8 mouse cellular contexts compared by ENCODE assay signal in the genomic region with DNA sequence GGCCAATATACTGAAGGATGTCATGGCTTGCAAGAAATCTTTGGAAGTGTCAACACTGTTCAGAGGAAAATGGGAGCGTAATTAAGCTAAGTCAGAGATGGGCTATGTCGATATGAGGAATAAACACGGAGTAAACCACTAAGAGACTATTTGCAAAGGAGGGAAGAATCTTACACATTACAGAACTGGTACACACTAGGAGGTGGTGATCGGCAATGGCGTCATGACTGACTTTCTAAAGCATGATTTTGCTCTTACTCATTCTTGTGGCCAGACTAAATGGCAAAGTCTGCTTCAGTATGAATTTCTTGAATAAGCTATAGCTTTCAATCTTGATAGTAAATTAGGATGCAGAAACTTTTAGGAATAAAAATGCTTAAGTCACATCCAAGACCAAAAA. TPM values are rescaled to one million over a fixed set of nuclear protein-coding genes. Genes with fewer than 3 reads are reported as not detected.
A peak's percentile ranks its signal among the peaks of the same experiment; 100 is the strongest.
DNase-seq lines count a peak whose midpoint lies in the region; ATAC-seq and TF ChIP-seq lines count a peak whose summit lies in the region.

No protein-coding gene starts in this region.

- no peaks in the 10 kb centered on the region for H3K36me3 ChIP-seq in hindbrain, embryonic 12.5 days
- H3K36me3 ChIP-seq in hindbrain, embryonic 11.5 days (ENCODE audit: control insufficient read depth, insufficient read depth, low read length) = no peaks in the 10 kb centered on the region
- no peaks in the 10 kb centered on the region for H3K36me3 ChIP-seq in ES-E14 (ENCODE audit: control insufficient read depth, insufficient read depth, low read length, poor library complexity, severe bottlenecking)
- no peaks in the 10 kb centered on the region for H3K36me3 ChIP-seq in forebrain, embryonic 15.5 days
- no peaks in the 10 kb centered on the region for H3K36me3 ChIP-seq in midbrain, embryonic 12.5 days

- no peak for DNase-seq in hindbrain, embryonic 11.5 days (ENCODE audit: low spot score)
- no peak for DNase-seq in ES-E14 (ENCODE audit: low read depth, low spot score)
- DNase-seq in testis, postnatal 14 days (ENCODE audit: low spot score) = no peak
- DNase-seq in layer of hippocampus, adult 18-20 months (ENCODE audit: low spot score in 2 of 2) = no peak
- DNase-seq in urinary bladder, postnatal 25 days (ENCODE audit: low spot score) = no peak

- in situ Hi-C loops in ES-E14 (cut with MboI; ENCODE audit: low sequenced_read_pairs in 2 of 2, unreplicated experiment in 2 of 2) = no loop called here

- no peak overlapping the region for H3K4me3 ChIP-seq in hindbrain, embryonic 12.5 days
- H3K4me3 ChIP-seq in hindbrain, embryonic 11.5 days (ENCODE audit: low read depth, low read length) = no peak overlapping the region
- H3K4me3 ChIP-seq in ES-E14 (ENCODE audit: insufficient read depth in 1 of 2, low read depth in 1 of 2, low read length in 2 of 2, poor library complexity in 1 of 2, severe bottlenecking in 1 of 2) = peak overlapping the region; percentile 15 to 95; a peak in 3 of 4 replicates
- peak overlapping the region; percentile 82; the same call in 1 of the 2 replicates for H3K4me3 ChIP-seq in forebrain, embryonic 15.5 days
- no peak overlapping the region for H3K4me3 ChIP-seq in midbrain, embryonic 12.5 days

- no peak overlapping the region for H3K27ac ChIP-seq in hindbrain, embryonic 12.5 days
- H3K27ac ChIP-seq in hindbrain, embryonic 11.5 days (ENCODE audit: low read depth, low read length) = no peak overlapping the region
- no peak overlapping the region for H3K27ac ChIP-seq in ES-E14 (ENCODE audit: insufficient read depth, low read depth, low read length, poor library complexity, severe bottlenecking)
- H3K27ac ChIP-seq in forebrain, embryonic 15.5 days (replicated peaks) = no peak overlapping the region
- H3K27ac ChIP-seq in midbrain, embryonic 12.5 days (replicated peaks) = no peak overlapping the region

- H3K4me1 ChIP-seq in hindbrain, embryonic 12.5 days = peaks cover 3% of the 10 kb centered on the region; the same call in 1 of the 2 replicates
- no peaks in the 10 kb centered on the region for H3K4me1 ChIP-seq in hindbrain, embryonic 11.5 days (replicated peaks; ENCODE audit: control insufficient read depth, insufficient read depth, low read length)
- no peaks in the 10 kb centered on the region for H3K4me1 ChIP-seq in ES-E14 (ENCODE audit: control insufficient read depth in 2 of 2, insufficient read depth in 2 of 2, low read length in 2 of 2, poor library complexity in 1 of 2)
- peaks cover 12% of the 10 kb centered on the region for H3K4me1 ChIP-seq in forebrain, embryonic 15.5 days
- peaks cover 4% of the 10 kb centered on the region for H3K4me1 ChIP-seq in midbrain, embryonic 12.5 days

- ATAC-seq in hindbrain, embryonic 12.5 days (ENCODE audit: low FRiP score) = no peak
- no peak for ATAC-seq in hindbrain, embryonic 11.5 days (ENCODE audit: low FRiP score)
- ATAC-seq in forebrain, embryonic 15.5 days (replicated peaks) = no peak
- no peak for ATAC-seq in midbrain, embryonic 12.5 days (ENCODE audit: low FRiP score, low read depth)

- no peaks in the 10 kb centered on the region for H3K27me3 ChIP-seq in hindbrain, embryonic 12.5 days
- no peaks in the 10 kb centered on the region for H3K27me3 ChIP-seq in hindbrain, embryonic 11.5 days (ENCODE audit: control insufficient read depth, insufficient read depth, low read length)
- H3K27me3 ChIP-seq in forebrain, embryonic 15.5 days = no peaks in the 10 kb centered on the region
- H3K27me3 ChIP-seq in midbrain, embryonic 12.5 days = no peaks in the 10 kb centered on the region

- H3K4me2 ChIP-seq in hindbrain, embryonic 12.5 days (replicated peaks) = peak overlapping the region; percentile 78
- no peak overlapping the region for H3K4me2 ChIP-seq in hindbrain, embryonic 11.5 days (replicated peaks; ENCODE audit: low read depth, low read length)
- H3K4me2 ChIP-seq in forebrain, embryonic 15.5 days (replicated peaks) = peak overlapping the region; percentile 59; the same call in 1 of the 2 replicates
- H3K4me2 ChIP-seq in midbrain, embryonic 12.5 days (replicated peaks) = peak overlapping the region; percentile 13; the same call in 1 of the 2 replicates

- no peaks in the 10 kb centered on the region for H3K9me3 ChIP-seq in hindbrain, embryonic 12.5 days (replicated peaks)
- no peaks in the 10 kb centered on the region for H3K9me3 ChIP-seq in hindbrain, embryonic 11.5 days (ENCODE audit: control insufficient read depth, low read length)
- H3K9me3 ChIP-seq in ES-E14 (ENCODE audit: control insufficient read depth, insufficient read depth, low read depth, low read length) = no peaks in the 10 kb centered on the region
- no peaks in the 10 kb centered on the region for H3K9me3 ChIP-seq in forebrain, embryonic 15.5 days
- no peaks in the 10 kb centered on the region for H3K9me3 ChIP-seq in midbrain, embryonic 12.5 days

- WGBS in hindbrain, embryonic 12.5 days = 83% methylated on average over 5 of the region's 5 CpGs
- 85% methylated on average over 5 of the region's 5 CpGs for WGBS in hindbrain, embryonic 11.5 days
- WGBS in forebrain, embryonic 15.5 days = 78% methylated on average over 5 of the region's 5 CpGs
- WGBS in midbrain, embryonic 12.5 days = 76% methylated on average over 5 of the region's 5 CpGs

- no peak overlapping the region for H3K9ac ChIP-seq in hindbrain, embryonic 12.5 days
- H3K9ac ChIP-seq in hindbrain, embryonic 11.5 days (ENCODE audit: low read depth, low read length) = no peak overlapping the region
- H3K9ac ChIP-seq in ES-E14 (ENCODE audit: insufficient read depth, low read depth, low read length, poor library complexity, severe bottlenecking) = no peak overlapping the region
- H3K9ac ChIP-seq in forebrain, embryonic 15.5 days (replicated peaks) = no peak overlapping the region
- no peak overlapping the region for H3K9ac ChIP-seq in midbrain, embryonic 12.5 days (replicated peaks)

TF ChIP-seq in ES-E14, 5 proteins besides CTCF, POLR2A, EP300 and RAD21:
- TF ChIP-seq MAFK (IDR thresholded peaks at IDR 0.05; ENCODE audit: insufficient read depth, low read depth, low read length) (no peak), HCFC1 (IDR thresholded peaks at IDR 0.05; ENCODE audit: borderline replicate concordance, insufficient read depth, low read length) (no peak), CHD2 (IDR thresholded peaks at IDR 0.05; ENCODE audit: low read depth, low read length) (no peak), ZC3H11A (IDR thresholded peaks at IDR 0.05; ENCODE audit: borderline replicate concordance, low read depth, low read length) (no peak), ZNF384 (IDR thresholded peaks at IDR 0.05; ENCODE audit: low read depth, low read length) (no peak)

RNA-seq across cellular contexts. Expression of a gene that starts 1.0 kb away (rescaled TPM):
- 7.2 and 9.1 TPM in 2 replicates for polyA plus RNA-seq in hindbrain, embryonic 12.5 days (2016; fragmentation: Nextera tagmentation; extraction: Ambion mirVana)
- polyA plus RNA-seq in hindbrain, embryonic 11.5 days (2014; fragmentation: Nextera tagmentation; extraction: Ambion mirVana) = 9.3 and 13.2 TPM in 2 replicates
- 8.7 and 9.1 TPM in 2 replicates for total RNA-seq in ES-E14 (2012; rRNA removed)
- polyA plus RNA-seq in forebrain, embryonic 15.5 days (2015; fragmentation: Nextera tagmentation; extraction: Ambion mirVana) = 7.3 and 10.8 TPM in 2 replicates
- 7.9 and 9.4 TPM in 2 replicates for polyA plus RNA-seq in midbrain, embryonic 12.5 days (2016; fragmentation: Nextera tagmentation; extraction: Ambion mirVana)
- 10 to 100 TPM in 1 of 2 experiments, 1 to 10 TPM in 1; 7.9 to 13.0 TPM for total RNA-seq in layer of hippocampus, adult 18-20 months (2021)

RNA-seq across cellular contexts. Expression of a gene that starts 1.1 kb away (rescaled TPM):
- 38.1 and 39.7 TPM in 2 replicates for polyA plus RNA-seq in hindbrain, embryonic 12.5 days (2016; fragmentation: Nextera tagmentation; extraction: Ambion mirVana)
- polyA plus RNA-seq in hindbrain, embryonic 11.5 days (2014; fragmentation: Nextera tagmentation; extraction: Ambion mirVana) = 41.1 TPM in 2 replicates
- total RNA-seq in ES-E14 (2012; rRNA removed) = 33.3 and 37.5 TPM in 2 replicates
- polyA plus RNA-seq in forebrain, embryonic 15.5 days (2015; fragmentation: Nextera tagmentation; extraction: Ambion mirVana) = 24.1 and 27.2 TPM in 2 replicates
- polyA plus RNA-seq in midbrain, embryonic 12.5 days (2016; fragmentation: Nextera tagmentation; extraction: Ambion mirVana) = 33.5 TPM in 2 replicates
- total RNA-seq in layer of hippocampus, adult 18-20 months (2021) = 10 to 100 TPM; 63.6 to 64.7 TPM

RNA-seq across cellular contexts. Expression of a gene that starts 19.2 kb away (rescaled TPM):
- 29.7 and 34.4 TPM in 2 replicates for polyA plus RNA-seq in hindbrain, embryonic 12.5 days (2016; fragmentation: Nextera tagmentation; extraction: Ambion mirVana)
- 27.3 and 30.6 TPM in 2 replicates for polyA plus RNA-seq in hindbrain, embryonic 11.5 days (2014; fragmentation: Nextera tagmentation; extraction: Ambion mirVana)
- total RNA-seq in ES-E14 (2012; rRNA removed) = 12.4 and 19.8 TPM in 2 replicates
- polyA plus RNA-seq in forebrain, embryonic 15.5 days (2015; fragmentation: Nextera tagmentation; extraction: Ambion mirVana) = 27.3 and 27.6 TPM in 2 replicates
- polyA plus RNA-seq in midbrain, embryonic 12.5 days (2016; fragmentation: Nextera tagmentation; extraction: Ambion mirVana) = 23.9 and 26.7 TPM in 2 replicates
- 10 to 100 TPM; 37.6 to 44.9 TPM for total RNA-seq in layer of hippocampus, adult 18-20 months (2021)

Comparison
In these comparisons a context has a peak if more than half of its experiments do, and no peak if none do; other contexts are left out.
1. H3K4me3 ChIP-seq: peak in ES-E14 (2 of 2) and forebrain, embryonic 15.5 days (single experiment); none in hindbrain, embryonic 12.5 days (single experiment), hindbrain, embryonic 11.5 days (single experiment) and midbrain, embryonic 12.5 days (single experiment).